Mouse (Mus musculus): ENCODE measurements at regions not wholly inside any gene's neighbourhood (a gene's known extent, or its start where the extent isn't known, plus 50 kb on each side); places are given as distances from the start of the nearest gene placed in this dataset.

DNA sequence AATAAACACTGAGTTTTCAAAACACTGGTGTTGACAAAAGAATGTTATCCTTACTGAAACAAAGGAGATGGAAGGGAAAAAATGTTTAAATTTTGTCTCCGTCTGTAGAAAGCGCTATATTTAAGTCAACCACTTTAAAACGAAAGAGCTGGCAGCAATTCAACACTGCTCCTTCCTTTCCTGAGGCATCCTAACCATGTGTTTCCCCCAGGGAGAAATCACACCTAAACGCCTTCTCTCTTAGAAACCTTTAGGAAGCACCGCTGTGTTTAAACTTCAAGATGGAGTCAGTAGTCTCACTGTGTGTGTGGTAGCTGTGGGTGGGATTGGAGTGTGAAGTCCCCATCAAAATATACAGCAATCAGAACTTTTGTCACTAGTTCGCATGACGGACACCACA lies 268.6 kb upstream of the Intu start:
- no peak overlapping the region for H3K4me3 ChIP-seq (ENCODE audit: low read length)
- no peak overlapping the region for H3K4me2 ChIP-seq (replicated peaks; ENCODE audit: low read depth, low read length)
- H3K9me3 ChIP-seq (ENCODE audit: low read length), result no peaks in the 10 kb centered on the region
- H3K9ac ChIP-seq (replicated peaks; ENCODE audit: low read length), result no peak overlapping the region
- H3K27ac ChIP-seq (ENCODE audit: low read length), result no peak overlapping the region
- no peak for ATAC-seq (ENCODE audit: low FRiP score, low TSS enrichment)
- H3K36me3 ChIP-seq (ENCODE audit: insufficient read depth, low read length), result no peaks in the 10 kb centered on the region
- H3K27me3 ChIP-seq (ENCODE audit: insufficient read depth, low read length), result no peaks in the 10 kb centered on the region
- WGBS, result 69% methylated on average over 7 of the region's 7 CpGs
- no peaks in the 10 kb centered on the region for H3K4me1 ChIP-seq (ENCODE audit: insufficient read depth, low read length)

GRCm38 (mm10) chr3:40267514-40267913 lies 263.6 kb upstream of the Intu start:
- ATAC-seq (ENCODE audit: low FRiP score, low TSS enrichment), result no peak
- H3K9me3 ChIP-seq (ENCODE audit: low read length), result no peaks in the 10 kb centered on the region
- no peaks in the 10 kb centered on the region for H3K27me3 ChIP-seq (ENCODE audit: insufficient read depth, low read length)
- H3K4me1 ChIP-seq (ENCODE audit: insufficient read depth, low read length), result no peaks in the 10 kb centered on the region
- H3K9ac ChIP-seq (replicated peaks; ENCODE audit: low read length), result no peak overlapping the region
- no peaks in the 10 kb centered on the region for H3K36me3 ChIP-seq (ENCODE audit: insufficient read depth, low read length)
- no peak overlapping the region for H3K4me3 ChIP-seq (ENCODE audit: low read length)
- 78% methylated on average over 1 of the region's 1 CpGs for WGBS
- H3K4me2 ChIP-seq (replicated peaks; ENCODE audit: low read depth, low read length), result no peak overlapping the region
- no peak overlapping the region for H3K27ac ChIP-seq (ENCODE audit: low read length)

- ATAC-seq (ENCODE audit: low FRiP score, low TSS enrichment), result no peak
- Histone ChIP-seq H3K9ac (replicated peaks; ENCODE audit: low read length) (no peak overlapping the region), H3K27ac (ENCODE audit: low read length) (no peak overlapping the region), H3K9me3 (ENCODE audit: low read length) (peaks cover 5% of the 10 kb centered on the region), H3K27me3 (ENCODE audit: insufficient read depth, low read length) (no peaks in the 10 kb centered on the region), H3K4me3 (ENCODE audit: low read length) (no peak overlapping the region), H3K4me2 (replicated peaks; ENCODE audit: low read depth, low read length) (no peak overlapping the region), H3K4me1 (ENCODE audit: insufficient read depth, low read length) (no peaks in the 10 kb centered on the region), H3K36me3 (ENCODE audit: insufficient read depth, low read length) (no peaks in the 10 kb centered on the region)
- 60% methylated on average over 1 of the region's 1 CpGs for WGBS
Measured at GRCm38 (mm10) chr3:40282926-40283325, 248.2 kb upstream of the Intu start.

GRCm38 (mm10) chr3:40286959-40287710 lies 244.0 kb upstream of the Intu start:
- no peaks in the 10 kb centered on the region for H3K36me3 ChIP-seq (ENCODE audit: insufficient read depth, low read length)
- H3K4me2 ChIP-seq (replicated peaks; ENCODE audit: low read depth, low read length), result no peak overlapping the region
- no peaks in the 10 kb centered on the region for H3K27me3 ChIP-seq (ENCODE audit: insufficient read depth, low read length)
- WGBS, result 72% methylated on average over 7 of the region's 7 CpGs
- no peak for ATAC-seq (ENCODE audit: low FRiP score, low TSS enrichment)
- no peaks in the 10 kb centered on the region for H3K4me1 ChIP-seq (ENCODE audit: insufficient read depth, low read length)
- no peak overlapping the region for H3K9ac ChIP-seq (replicated peaks; ENCODE audit: low read length)
- no peak overlapping the region for H3K27ac ChIP-seq (ENCODE audit: low read length)
- H3K9me3 ChIP-seq (ENCODE audit: low read length), result peaks cover 5% of the 10 kb centered on the region
- H3K4me3 ChIP-seq (ENCODE audit: low read length), result no peak overlapping the region

DNA sequence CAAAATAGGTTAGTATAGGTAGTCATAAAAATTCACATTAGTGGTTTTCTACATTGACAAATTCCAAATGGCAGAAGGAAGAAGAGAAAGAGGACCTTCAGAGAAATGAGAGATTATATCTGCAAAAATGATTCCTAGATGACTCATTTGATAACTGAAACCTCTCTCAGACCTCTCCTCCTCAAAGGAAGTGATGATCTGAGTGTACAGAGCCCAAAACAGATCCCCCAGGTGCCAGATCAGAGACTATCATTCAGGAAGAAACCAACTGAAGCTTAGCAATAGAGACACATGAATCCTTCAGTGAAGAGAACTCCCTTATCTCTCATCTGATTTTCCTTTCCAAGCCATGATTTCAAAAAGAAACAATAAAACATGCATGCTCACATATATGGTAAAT lies 234.0 kb upstream of the Intu start:
- Histone ChIP-seq H3K9me3 (ENCODE audit: low read length) (peaks cover 6% of the 10 kb centered on the region; the same call in 1 of the 2 replicates), H3K27ac (ENCODE audit: low read length) (no peak overlapping the region), H3K27me3 (ENCODE audit: insufficient read depth, low read length) (no peaks in the 10 kb centered on the region), H3K4me1 (ENCODE audit: insufficient read depth, low read length) (no peaks in the 10 kb centered on the region), H3K36me3 (ENCODE audit: insufficient read depth, low read length) (no peaks in the 10 kb centered on the region), H3K4me2 (replicated peaks; ENCODE audit: low read depth, low read length) (no peak overlapping the region), H3K4me3 (ENCODE audit: low read length) (no peak overlapping the region), H3K9ac (replicated peaks; ENCODE audit: low read length) (no peak overlapping the region)
- no peak for ATAC-seq (ENCODE audit: low FRiP score, low TSS enrichment)

GRCm38 (mm10) chr3:40320319-40320718 lies 210.8 kb upstream of the Intu start:
- WGBS, result 80% methylated on average over 5 of the region's 5 CpGs
- Histone ChIP-seq H3K27ac (ENCODE audit: low read length) (no peak overlapping the region), H3K4me2 (replicated peaks; ENCODE audit: low read depth, low read length) (no peak overlapping the region), H3K36me3 (ENCODE audit: insufficient read depth, low read length) (no peaks in the 10 kb centered on the region), H3K9ac (replicated peaks; ENCODE audit: low read length) (no peak overlapping the region), H3K4me1 (ENCODE audit: insufficient read depth, low read length) (no peaks in the 10 kb centered on the region), H3K9me3 (ENCODE audit: low read length) (no peaks in the 10 kb centered on the region), H3K27me3 (ENCODE audit: insufficient read depth, low read length) (no peaks in the 10 kb centered on the region), H3K4me3 (ENCODE audit: low read length) (no peak overlapping the region)
- no peak for ATAC-seq (ENCODE audit: low FRiP score, low TSS enrichment)

- Histone ChIP-seq H3K9me3 (ENCODE audit: low read length) (no peaks in the 10 kb centered on the region), H3K4me3 (ENCODE audit: low read length) (no peak overlapping the region), H3K4me2 (replicated peaks; ENCODE audit: low read depth, low read length) (peak overlapping the region; percentile 31; the same call in 1 of the 2 replicates), H3K27ac (ENCODE audit: low read length) (no peak overlapping the region), H3K36me3 (ENCODE audit: insufficient read depth, low read length) (no peaks in the 10 kb centered on the region), H3K9ac (replicated peaks; ENCODE audit: low read length) (no peak overlapping the region), H3K4me1 (ENCODE audit: insufficient read depth, low read length) (no peaks in the 10 kb centered on the region), H3K27me3 (ENCODE audit: insufficient read depth, low read length) (no peaks in the 10 kb centered on the region)
- WGBS, result 50% methylated on average over 22 of the region's 22 CpGs
- ATAC-seq (ENCODE audit: low FRiP score, low TSS enrichment), result 0 out of 2 replicates have a peak, but pooled peaks have one; percentile 59
Measured at GRCm38 (mm10) chr3:40325872-40326803, 204.9 kb upstream of the Intu start.

DNA sequence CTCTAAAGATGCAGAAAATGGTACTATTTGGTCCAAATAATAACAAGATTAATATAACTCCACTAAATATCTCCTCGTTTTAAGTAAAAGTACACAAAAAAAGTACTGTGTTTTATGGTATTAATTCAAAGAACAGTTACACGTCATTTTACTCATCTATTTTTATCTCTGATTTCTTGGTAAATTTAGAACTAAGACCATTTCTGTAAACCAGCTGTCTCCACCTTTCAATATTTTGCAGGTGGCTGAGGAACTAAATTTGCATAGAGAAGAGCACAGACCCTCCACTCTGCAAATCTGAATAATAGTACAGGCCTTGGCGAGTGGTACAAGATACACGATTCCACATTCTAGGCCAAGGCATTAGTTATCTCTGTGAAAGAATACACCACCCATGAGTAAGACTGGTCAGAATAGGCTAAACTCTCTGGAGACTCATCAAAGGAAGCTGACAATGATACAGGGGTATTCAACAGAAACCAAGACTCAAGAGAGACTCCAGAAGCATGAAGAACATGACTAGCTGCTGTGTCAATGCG lies 191.5 kb upstream of the Intu start:
- no peak overlapping the region for H3K4me3 ChIP-seq (ENCODE audit: low read length)

GRCm38 (mm10) chr3:40355103-40355502 lies 176.0 kb upstream of the Intu start:
- Histone ChIP-seq H3K27ac (ENCODE audit: low read length) (no peak overlapping the region), H3K4me2 (replicated peaks; ENCODE audit: low read depth, low read length) (no peak overlapping the region), H3K27me3 (ENCODE audit: insufficient read depth, low read length) (no peaks in the 10 kb centered on the region), H3K4me3 (ENCODE audit: low read length) (no peak overlapping the region), H3K36me3 (ENCODE audit: insufficient read depth, low read length) (no peaks in the 10 kb centered on the region), H3K9me3 (ENCODE audit: low read length) (no peaks in the 10 kb centered on the region), H3K9ac (replicated peaks; ENCODE audit: low read length) (no peak overlapping the region), H3K4me1 (ENCODE audit: insufficient read depth, low read length) (no peaks in the 10 kb centered on the region)
- 58% methylated on average over 4 of the region's 4 CpGs for WGBS
- ATAC-seq (ENCODE audit: low FRiP score, low TSS enrichment), result no peak

More for the DNA sequence above, 191.5 kb upstream of the Intu start:
- Histone ChIP-seq H3K9me3 (ENCODE audit: low read length) (no peaks in the 10 kb centered on the region), H3K9ac (replicated peaks; ENCODE audit: low read length) (no peak overlapping the region), H3K36me3 (ENCODE audit: insufficient read depth, low read length) (no peaks in the 10 kb centered on the region), H3K27me3 (ENCODE audit: insufficient read depth, low read length) (no peaks in the 10 kb centered on the region), H3K27ac (ENCODE audit: low read length) (no peak overlapping the region), H3K4me1 (ENCODE audit: insufficient read depth, low read length) (no peaks in the 10 kb centered on the region), H3K4me2 (replicated peaks; ENCODE audit: low read depth, low read length) (no peak overlapping the region)
- no peak for ATAC-seq (ENCODE audit: low FRiP score, low TSS enrichment)
- WGBS, result 90% methylated on average over 5 of the region's 5 CpGs
